Mouse (Mus musculus): ENCODE measurements around the gene Ptprt.

The Ptprt gene

GRCm38 (mm10) chr2:161907214-161907613, 753.7 kb downstream of the Ptprt start:
- no peak for DNase-seq

- no peak for DNase-seq
Measured at GRCm38 (mm10) chr2:161902196-161902595, 758.8 kb downstream of the Ptprt start.

GRCm38 (mm10) chr2:161884446-161884845, 776.5 kb downstream of the Ptprt start:
- DNase-seq, result no peak

- DNase-seq, result no peak
Measured at GRCm38 (mm10) chr2:161882580-161882979, 778.4 kb downstream of the Ptprt start.

- DNase-seq, result no peak
Measured at GRCm38 (mm10) chr2:161880941-161881340, 780.0 kb downstream of the Ptprt start.

- no peak for DNase-seq
Measured at GRCm38 (mm10) chr2:161865231-161865630, 795.7 kb downstream of the Ptprt start.

GRCm38 (mm10) chr2:161858813-161859212, 802.1 kb downstream of the Ptprt start:
- no peak for DNase-seq

DNA sequence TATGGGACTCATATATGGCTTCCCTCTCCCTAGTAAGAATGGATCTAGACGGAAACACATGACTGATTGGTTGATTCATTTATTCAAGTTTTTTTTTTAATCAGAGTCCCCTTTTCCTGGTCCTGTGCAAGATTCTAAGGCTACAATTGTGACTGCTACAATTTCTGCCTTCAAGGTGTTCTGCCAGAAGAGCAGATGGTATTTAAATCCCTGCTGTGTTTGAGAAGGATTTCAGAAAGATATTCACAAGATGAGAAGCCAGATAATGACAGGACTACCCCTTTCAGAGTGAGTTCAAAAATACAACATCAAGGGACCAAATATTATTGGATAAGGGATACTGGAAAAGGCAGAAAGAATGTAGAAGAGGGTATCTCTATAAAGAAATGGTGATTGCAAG, 802.6 kb downstream of the Ptprt start:
- no peak for DNase-seq

DNA sequence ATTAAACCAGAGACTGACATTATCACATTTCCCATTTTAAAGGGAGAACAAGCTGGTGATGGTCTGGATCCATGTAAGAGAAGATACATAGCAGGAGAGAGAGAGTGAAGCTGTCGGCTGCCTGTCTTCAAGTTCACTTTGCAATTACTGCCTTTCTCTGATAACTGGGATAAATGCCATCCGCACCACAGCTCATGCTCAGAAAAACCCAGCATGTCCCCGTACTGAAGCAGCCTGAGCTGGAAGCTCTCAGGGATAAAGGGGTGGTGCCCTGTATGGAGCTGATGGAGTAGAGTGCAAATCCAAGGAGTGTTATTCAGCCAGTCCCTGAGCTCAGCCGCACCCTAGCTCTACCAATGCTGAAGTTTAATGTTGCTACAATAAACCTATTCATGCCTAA, 825.9 kb downstream of the Ptprt start:
- DNase-seq, result no peak

DNA sequence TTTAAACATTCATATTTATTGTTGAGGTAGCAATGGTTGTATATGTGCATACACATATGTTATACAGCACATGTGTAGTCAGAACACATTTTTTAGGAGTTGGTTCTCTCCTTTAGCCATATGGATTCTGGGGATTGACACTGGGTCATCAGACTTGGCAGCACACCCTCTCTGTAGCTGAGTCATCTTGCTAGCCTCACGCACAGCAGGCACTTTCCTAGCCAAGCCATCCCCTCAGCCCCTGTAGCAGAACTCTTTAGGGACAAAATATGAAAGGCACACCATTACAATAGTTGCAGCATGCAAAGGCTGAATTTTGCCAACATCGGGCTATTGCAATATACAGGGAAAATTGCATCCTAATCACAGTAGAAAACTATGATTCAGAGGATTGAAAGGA, 827.1 kb downstream of the Ptprt start:
- DNase-seq, result no peak

DNA sequence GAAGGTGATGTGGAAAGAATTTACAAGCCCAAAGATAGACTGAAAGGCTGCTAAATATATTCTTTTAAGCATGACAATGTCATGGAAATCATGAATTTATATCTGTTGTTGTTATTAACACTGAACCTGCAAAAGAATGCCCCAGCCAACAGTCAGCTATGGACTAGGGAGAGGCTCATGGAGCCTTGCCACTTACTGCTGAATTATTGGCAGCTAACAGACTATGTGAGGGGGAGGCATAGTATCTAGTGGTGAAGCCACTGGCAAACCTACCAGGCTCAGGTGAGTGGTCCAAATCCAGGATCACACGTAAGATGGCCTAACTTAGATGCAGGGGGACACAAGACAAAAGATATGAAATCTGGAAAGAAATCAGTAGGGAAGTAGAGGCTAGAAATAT, 847.6 kb downstream of the Ptprt start:
- no peak for DNase-seq

GRCm38 (mm10) chr2:161808086-161808801, 852.7 kb downstream of the Ptprt start:
- no peak for DNase-seq

- DNase-seq, result no peak
Measured at GRCm38 (mm10) chr2:161806287-161807007, 854.5 kb downstream of the Ptprt start.

DNA sequence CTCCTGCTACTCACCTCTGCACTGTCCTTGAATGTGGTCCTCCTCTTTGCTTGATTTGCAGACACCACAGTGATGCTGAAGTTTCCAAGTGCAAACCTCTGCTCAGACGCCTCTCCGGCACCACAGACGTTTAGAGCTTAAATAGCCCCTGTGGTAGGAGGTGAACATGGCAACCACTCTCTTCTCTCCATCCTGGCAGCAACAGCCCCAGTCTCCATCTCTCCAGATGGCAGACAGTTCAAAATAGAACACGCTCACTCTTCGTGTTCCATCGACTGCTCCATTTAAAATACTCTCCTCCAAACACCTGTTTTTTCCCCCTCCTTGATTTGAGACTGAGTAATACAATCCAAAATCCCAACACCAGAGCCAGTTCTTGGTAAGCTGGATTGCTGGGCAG, 861.0 kb downstream of the Ptprt start:
- no peak for DNase-seq

GRCm38 (mm10) chr2:161767528-161767927, 893.4 kb downstream of the Ptprt start:
- no peak for DNase-seq

DNA sequence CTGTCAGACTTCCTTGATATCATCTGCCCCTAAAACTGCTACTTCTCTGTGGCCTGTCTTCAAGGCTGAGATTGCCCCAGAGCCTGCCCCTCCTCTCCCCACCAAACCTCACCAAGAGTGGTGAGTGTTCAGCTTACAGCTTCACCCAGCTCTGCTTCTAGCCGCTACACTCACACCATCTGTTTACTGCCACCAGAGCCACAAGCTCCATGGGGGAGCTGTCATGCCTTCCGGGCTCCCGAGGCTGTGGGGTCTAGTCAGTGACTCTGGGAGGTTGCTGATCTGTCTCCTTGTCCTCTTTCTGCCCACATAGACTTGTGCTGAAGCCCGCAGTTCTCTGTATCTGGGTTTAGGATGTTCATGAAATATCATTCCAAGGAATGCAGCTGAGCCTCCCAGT, 947.9 kb downstream of the Ptprt start:
- DNase-seq, result no peak

GRCm38 (mm10) chr2:161709316-161709715, 951.6 kb downstream of the Ptprt start:
- DNase-seq, result no peak

GRCm38 (mm10) chr2:161706386-161706915, 954.5 kb downstream of the Ptprt start:
- no peak for DNase-seq

GRCm38 (mm10) chr2:161704811-161705210, 956.1 kb downstream of the Ptprt start:
- no peak for DNase-seq

- DNase-seq, result no peak
Measured at GRCm38 (mm10) chr2:161704410-161704809, 956.5 kb downstream of the Ptprt start.

DNA sequence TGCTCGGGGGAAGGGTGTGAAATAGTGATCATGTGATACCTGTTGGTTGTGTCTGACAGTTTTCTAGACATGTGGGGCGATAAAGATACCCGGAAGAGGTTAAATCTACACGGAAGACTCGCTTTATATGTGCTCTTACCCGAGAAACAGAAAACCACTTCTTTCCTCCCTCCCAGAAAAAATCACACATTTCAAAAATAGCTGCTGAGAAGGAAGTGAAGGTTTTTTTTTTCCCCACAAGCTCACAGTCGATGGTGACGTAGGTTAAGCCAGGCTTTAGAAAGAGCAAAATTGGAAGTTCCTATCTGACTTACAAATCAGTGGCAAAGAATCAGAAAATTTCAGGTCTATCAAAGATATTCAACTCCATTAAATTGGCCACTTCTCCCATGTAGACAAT, 965.1 kb downstream of the Ptprt start:
- no peak for DNase-seq

DNA sequence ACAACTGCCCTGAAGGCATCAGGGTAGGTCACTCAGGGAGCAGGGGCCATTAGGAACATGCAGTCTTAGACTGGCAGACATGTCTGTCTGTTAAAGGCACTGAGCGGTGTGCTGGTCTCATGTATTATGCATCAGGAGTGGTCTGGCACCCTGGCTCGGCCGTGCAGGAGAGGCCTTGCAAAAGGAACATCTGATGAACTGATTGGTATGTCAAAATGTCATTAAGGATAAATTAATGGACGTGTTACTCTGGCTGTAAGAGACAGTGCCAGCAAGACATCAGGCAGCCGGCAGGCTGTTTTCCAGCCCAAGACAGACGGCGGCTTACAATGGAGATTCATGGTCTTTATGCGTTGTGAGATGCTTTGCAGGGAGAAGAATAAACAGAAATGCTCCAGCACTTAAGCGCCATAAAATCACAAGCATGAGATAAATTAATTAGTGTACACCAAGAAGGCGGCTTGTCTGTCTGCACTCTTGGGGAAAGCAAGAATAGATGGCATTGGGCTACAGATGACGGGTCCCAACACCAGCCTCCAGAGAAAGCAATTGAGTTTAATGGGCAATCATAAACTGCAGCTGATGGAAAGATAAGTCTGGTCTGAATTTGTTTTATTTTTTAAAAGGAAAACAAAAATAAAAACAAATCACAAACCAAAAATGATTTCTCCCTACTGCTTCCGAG, 992.5 kb downstream of the Ptprt start:
- DNase-seq, result no peak

DNA sequence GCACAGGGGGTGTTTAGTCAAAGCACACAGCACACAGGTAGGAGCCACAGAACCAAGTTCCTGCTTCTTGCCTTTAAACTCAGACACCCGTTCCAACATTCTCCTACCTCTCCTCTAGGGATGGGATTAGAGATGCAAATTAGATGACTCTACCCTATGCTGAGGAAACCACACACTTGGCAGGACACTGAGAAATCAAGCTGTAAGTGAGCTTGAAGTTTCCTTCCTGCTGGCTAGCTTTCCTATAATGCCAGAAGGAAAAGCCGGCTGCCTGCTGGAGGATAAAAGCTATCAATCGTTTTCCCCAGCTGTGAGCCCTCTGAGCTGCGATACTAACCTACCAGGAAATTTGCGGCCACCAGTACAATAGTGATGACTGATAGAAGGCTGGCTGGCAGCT, 999.0 kb downstream of the Ptprt start:
- no peak for DNase-seq

DNA sequence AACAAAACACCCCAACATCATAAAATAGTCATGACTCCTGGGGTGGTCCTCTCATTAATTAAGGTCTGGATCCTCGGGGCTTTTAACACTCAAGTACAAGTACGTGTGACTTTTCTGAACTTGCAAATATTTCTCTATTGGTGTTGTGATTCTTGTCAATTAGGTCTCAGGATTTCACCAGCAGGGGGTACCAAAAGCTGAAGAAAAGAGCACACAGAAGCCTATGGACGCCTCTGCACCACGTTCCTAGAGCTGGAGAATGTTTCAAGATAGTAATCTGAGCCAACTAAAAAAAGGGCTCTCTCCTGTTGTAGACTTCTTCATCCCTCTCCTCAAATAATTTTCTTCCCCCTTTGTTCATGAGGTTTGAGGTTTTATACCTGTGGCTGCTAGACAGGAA, 1000.1 kb downstream of the Ptprt start:
- DNase-seq, result no peak

Data from thymus, postnatal 25 days (tissue).